Mouse (Mus musculus): ENCODE results near the gene Hdgf.

Gene Hdgf

GRCm38 (mm10) chr3:87910573-87911141 is 4.5 kb downstream of the Hdgf start:
- peak; percentile 90 for DNase-seq

DNA sequence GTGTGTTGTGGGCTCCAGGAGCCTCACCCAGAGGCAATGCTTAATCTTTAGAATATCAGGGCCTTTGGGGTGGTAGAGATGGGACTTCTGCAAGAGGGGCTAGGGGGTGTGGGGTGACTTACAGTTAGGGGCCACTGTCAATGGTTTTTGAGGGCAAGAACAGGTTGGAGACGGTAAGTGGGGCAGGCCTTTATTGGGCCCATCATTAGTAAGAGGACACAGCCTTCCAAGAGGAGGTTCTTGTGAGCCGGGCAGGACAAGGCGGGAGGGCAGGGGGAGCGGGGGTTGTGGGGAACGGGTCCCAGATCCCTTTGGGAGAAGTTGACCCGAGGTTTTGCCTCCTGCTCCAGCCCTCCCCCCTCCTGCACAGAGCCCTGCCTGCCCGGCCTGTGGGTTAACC is 7.4 kb downstream of the Hdgf start:
- no peak for DNase-seq

DNA sequence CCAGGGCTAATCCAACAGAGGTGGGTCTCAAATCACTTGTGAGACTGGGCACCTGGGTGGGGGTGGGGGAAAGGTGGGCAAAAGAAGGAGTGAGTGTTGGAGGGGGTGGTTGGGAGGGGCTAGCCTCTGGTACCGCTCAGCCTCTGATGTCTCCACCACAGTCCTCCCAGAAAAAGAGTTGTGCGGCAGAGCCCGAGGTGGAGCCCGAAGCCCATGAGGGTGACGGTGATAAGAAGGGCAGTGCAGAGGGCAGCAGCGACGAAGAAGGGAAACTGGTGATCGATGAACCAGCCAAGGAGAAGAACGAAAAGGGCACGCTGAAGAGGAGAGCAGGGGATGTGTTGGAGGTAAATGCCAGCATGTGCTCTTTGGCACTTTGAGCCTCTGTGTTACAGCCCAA is 7.8 kb downstream of the Hdgf start:
- no peak for DNase-seq

DNA sequence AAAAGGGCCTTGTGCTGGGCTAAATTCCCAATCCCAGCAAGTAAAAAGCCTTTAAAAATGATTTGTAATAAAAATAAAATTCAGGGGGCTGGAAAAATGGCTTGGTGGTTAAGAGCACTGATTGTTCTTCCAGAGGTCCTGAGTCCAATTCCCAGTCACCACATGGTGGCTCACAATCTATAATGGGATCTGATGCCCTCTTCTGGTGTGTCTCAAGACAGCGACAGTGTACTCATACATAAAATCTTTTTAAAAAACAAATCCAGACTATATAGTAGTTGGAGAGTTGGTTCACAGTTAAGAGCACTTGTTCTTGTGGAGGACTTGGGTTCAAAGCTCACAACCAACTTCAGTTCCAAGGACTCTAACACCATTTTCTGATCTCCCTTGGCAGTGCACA is 10.9 kb downstream of the Hdgf start:
- DNase-seq: no peak

GRCm38 (mm10) chr3:87918551-87918950 is 12.4 kb downstream of the Hdgf start:
- DNase-seq: no peak

DNA sequence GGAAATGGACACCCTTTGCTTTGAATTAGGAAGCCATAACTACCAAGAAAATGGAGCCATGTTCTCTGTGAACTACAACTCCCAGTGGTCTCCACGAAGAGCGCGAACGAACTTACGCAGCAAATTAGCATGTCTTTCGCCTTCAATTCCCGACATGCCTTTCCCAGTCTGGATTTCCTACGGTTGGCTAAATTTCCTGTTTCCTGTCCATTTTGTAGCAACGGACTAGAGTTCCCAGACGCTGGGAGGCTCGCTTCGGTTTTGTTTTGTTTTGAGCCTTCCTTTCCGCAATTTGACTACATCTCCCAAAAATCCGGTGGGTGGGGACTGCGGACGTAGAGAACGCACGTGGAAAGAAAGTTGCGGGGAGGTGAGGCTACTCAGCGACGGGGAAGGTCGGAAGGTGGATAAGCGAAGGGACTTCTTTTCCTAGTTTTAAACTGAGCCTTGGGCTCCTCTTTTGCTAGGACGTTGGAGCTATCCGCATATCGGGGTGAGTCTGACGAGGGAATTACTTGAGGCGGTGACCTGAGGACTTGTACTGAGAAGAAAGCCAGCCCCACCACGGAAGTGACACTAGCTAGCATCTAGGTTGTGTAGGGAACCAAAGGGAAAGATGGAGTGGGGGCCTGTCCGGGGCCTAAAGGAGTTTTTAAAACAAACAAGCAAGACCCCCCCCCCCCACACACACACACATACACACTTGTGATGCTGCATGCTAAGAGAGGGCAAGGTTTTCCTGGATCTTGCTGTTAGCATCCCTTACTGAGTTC is 13.4 kb downstream of the Hdgf start, which contains the start of gene Mrpl24:
Mrpl24 (plus strand) TSS at position 171 of the 773 bp plus-strand sequence.
- DNase-seq: peak; percentile 76

- DNase-seq: no peak
Observed at GRCm38 (mm10) chr3:87920270-87920943, 14.3 kb downstream of the Hdgf start.

DNA sequence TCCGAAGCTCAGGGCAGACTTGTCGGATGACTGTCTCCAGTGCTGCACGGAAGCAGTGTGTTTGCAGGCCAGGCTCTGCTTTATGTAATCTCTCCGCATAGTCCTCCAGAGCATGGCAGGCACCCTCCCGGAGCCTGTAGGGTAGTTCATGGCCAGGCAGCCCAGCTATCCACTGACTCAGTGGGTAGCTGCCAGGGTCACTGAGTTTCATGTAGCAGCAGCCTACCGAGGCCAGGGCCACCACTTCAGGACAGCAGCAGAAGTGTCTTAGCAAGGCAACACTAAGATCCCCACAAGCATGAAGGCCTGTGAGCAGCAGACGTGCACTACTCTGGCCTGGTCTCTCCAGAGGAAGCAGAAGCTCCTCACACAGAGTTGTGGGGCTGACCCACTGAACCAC is 18.9 kb downstream of the Hdgf start:
- no peak for DNase-seq

GRCm38 (mm10) chr3:87927452-87927851 is 21.3 kb downstream of the Hdgf start:
- no peak for DNase-seq

DNA sequence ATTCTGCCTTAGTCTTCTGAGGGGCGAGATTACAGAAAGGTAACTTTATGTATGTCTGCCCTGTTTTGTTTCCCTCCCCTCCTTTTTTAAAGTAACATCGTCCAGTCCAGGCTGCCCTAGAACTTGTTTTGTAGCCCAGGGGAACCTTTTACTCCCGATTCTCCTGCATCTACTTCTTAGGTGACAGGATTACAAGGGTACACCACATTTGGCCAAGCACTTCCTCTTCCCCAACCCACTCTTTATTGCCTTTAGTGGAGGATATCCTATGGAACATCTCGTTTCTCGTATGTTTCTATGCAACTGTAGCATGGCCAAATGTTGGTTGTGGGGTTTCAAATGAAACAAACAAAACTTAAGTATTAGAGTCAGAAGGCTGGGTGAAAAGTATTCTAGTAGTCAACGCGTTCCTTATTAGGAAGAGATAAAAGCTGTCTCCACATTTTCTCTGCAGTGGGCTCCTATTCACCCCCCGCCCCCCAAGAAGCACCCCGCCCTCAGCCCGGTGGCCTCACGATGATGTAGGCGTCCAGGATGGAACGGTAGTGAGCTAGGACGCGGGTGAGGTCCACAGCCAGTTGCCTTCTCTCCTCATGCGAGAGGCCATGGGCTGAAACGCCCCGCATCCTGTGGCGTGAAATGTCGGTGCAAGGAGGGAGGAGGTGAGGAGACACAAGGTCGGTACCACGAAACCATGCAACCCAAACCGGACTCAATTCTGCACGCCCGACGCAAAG is 23.4 kb downstream of the Hdgf start:
- DNase-seq: no peak

DNA sequence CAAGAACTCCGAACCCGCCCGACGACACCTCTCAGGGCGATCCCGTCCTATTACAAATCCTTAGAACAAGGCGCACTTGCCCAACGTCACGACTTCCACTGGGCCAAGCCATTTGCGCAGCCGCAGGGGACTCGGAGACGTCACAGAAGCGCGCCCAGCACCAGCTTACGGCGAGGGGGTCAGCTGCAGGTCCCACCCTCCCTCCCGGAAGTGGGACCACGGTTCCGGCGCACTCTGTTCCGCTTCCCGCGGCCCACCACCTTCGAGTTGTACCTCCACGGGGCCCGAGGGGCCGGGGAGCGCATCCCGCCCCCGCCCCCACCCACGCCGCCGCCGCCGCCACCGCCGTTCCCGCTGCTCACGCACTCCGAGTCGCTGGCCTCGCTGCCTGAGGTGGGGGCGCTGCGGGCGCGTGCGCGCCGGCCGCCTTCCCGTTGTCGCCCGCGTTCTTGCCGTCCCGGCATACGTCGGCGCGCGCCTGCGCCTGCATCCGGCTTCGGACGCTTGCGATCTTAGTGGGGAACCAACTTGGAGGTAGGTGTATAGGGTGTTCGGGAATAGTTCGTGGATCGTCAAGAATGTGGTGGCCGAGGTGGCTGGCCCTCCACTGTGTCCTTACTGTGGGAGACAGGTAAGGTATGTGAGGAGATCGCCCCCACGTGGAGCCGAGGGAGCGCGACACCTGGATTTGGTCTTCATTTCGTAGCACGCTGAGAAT is 24.1 kb downstream of the Hdgf start, which contains the start of the genes Isg20l2 and Rrnad1:
Isg20l2 (plus strand) TSS at position 237 of the 718 bp plus-strand sequence.
Rrnad1 (minus strand) TSS at position 640 of the 718 bp plus-strand sequence.
- peak; percentile 96 for DNase-seq

GRCm38 (mm10) chr3:87934026-87934425 is 27.9 kb downstream of the Hdgf start:
- DNase-seq: no peak

DNA sequence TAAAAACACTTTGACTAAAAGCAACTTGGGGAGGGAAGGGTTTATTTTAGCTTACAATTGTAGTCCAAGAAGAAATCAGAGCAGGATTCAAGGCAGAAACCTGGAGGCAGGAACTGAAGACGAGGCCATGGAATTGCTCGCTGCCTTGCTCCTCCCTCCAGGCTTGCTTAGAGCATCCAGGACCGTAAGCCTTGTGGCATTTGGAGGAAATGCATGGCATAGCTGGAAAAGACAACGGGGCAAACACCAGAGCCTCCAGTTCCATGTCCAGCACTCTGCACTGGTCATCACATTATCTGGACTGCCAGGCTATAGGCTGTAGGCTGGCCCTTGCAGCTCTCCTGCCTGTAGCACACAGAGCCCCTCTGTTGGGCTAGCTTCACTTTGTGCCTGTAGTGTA is 28.4 kb downstream of the Hdgf start:
- DNase-seq: no peak

DNA sequence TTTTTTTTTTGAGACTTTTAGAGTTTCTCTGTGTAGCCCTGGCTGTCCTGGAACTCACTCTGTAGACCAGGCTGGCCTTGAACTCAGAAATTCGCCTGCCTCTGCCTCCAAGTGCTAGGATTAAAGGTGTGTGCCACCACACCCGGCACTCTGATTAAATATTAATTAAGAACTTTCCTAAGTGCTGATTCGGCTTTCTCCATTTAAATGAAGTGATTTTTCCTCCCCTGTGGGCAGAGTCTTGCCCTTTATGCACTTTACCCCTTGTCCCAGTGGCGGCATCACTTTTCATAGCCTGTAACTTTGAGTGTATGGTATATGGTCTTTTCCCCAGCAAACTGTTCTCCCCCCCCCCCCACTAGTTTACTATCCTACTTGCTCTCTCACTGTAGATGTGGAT is 29.1 kb downstream of the Hdgf start:
- DNase-seq: no peak

DNA sequence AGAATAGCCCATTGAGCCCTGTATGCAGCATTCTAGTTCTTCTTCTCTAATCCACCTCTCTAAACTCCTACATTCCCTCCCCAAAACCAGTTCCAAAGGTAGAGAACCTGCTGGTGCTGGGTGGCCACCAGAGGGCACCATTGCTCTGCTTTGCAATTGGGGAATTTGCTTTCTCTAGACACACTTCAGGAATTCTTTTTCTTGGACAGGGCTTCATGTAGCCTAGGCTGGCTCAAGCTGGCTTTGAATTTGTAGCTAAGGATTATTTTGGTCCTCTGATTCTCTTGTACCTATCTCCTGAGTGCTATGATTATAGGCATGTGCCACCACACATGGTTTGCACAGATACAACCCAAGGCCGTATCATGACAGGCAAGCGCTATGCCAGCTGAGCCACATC is 29.7 kb downstream of the Hdgf start:
- DNase-seq: peak; percentile 77

DNA sequence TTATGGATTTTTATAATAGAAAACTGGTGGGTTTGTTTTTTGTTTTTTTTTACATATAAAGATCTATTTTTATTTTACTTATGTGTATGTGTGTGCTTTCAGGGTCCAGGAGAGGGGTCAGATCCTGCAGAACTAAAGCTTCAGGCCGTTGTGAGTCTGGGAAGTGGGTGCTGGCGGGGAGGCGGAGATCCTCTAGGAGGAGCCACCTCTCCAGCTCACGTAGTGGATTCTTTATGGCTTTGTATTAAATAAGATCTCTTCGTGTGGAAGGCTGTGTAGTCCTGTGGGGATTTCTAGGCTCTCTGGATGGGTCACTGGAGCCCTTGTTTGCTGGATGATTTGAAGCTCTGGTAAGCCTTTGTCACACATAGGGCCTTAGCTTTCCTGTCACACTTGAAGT is 34.5 kb downstream of the Hdgf start:
- no peak for DNase-seq

DNA sequence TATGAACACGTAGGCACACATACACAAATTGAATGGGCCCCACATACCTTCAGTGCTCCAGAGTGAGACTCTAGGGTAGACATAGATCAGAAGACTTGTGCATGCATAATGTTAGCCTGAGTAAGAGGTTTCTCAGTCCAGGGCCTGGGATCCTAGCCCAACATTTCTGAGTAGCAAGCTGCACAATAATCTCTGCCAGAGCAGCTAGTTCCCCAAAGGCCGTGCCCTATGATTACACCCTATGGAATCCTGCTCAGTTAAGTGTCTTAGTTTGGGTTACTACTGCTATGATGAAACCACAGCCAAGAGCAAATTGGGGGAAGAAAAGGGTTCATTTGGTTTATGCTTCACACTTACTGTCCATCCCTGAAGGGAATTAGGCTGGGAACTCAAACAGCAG is 36.4 kb downstream of the Hdgf start:
- no peak for DNase-seq

- DNase-seq: no peak
Observed at GRCm38 (mm10) chr3:87943586-87943985, 37.5 kb downstream of the Hdgf start.

DNA sequence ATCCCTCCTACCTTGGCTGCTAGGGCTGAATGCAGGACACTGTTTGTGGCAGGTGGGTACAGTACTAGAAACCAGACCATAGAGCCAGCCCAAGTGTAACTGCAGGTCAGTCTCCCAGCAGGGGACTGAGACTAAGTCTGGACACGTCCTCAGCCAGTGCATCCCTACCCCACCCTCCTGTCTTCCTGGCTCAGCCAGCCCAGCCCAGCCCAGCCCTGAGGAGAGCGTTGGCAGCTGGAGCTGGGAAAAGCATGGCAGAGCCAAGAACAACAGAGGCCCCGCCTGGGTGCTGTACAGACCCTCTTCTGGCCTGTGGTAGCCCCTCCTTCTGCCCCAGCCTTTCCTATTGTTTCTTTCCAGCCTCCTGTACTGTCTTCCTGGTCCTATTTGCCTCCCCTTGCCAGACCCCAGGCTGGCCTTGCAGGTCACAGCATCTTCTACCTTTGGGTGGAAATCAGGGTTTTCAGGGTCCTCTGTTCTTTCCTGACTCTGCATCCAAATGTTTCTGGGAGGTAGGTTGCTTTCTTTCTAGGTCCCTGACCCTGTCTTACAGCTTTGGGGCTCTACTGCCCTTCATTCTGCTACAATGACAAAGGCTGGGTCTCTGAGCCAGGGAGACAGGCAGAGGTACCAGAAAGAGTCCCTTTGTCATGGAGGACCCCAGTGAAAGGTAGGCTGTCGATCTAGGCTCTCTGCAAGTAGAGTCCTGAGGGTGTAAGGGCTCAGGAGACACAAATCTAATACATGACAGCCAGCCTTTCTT is 38.9 kb downstream of the Hdgf start:
- DNase-seq: no peak

DNA sequence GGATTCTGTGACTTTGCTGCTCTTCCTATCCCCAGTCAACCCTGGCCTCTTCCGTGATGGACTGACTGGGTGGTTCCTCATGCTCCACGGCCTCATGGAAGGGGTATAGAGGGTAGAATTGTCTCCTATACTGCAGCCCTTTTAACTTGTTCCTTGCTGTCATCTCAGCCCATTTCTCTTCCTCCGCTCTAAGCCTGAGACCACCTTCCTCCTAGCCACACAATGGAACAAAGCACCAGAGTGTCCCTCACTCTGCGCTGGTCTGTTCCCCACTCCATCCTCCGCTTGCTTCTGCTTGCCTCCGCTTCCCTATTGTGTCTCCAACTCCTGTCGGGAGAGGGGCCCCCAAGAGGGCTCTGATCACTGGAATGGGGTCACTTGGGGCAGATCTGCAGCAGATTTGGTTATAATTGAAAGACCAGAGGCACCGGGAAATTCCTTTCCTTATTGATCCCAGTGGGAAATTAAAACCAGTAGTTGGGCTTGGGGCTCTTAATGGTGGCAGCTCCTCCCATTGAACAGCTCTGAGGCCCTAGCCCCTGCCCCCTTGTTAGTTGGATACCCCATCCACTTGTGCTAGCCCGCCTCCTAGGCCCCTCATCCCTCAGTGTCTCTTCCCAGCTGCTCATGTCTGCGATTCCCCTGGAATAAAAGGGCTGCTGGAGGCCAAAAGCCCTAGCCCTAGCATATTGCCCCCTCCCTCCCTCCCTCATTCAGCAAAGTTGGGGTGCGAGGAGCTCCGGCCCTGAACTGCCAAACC is 39.8 kb downstream of the Hdgf start:
- no peak for DNase-seq

- DNase-seq: no peak
Observed at GRCm38 (mm10) chr3:87946541-87946860, 40.4 kb downstream of the Hdgf start.

Measured in kidney, adult 18-20 months (tissue).